Mouse (Mus musculus): Measurements from ENCODE around the gene Rhou. TPM values are rescaled to one million over a fixed set of nuclear protein-coding genes. Genes with fewer than 3 reads are reported as not detected.

Rhou gene
- total RNA-seq, 2 experiments from 2014 or later, result 15.2 to 44.8 TPM

- no peak overlapping the region for H3K27ac ChIP-seq
- H3K4me3 ChIP-seq, result no peak overlapping the region
- no peak for DNase-seq
- no peak for TF ChIP-seq CTCF (IDR thresholded peaks at IDR 0.05)
- intact Hi-C loops (cut with DNase I), result no loop called here
Measured at GRCm38 (mm10) chr8:123632257-123632656, 21.5 kb upstream of the Rhou start.

- no peak for TF ChIP-seq CTCF (IDR thresholded peaks at IDR 0.05)
- no peak for DNase-seq
- intact Hi-C loops (cut with DNase I), result no loop called here
- peak overlapping the region; percentile 31; the same call in 1 of the 2 replicates for H3K27ac ChIP-seq
- H3K4me3 ChIP-seq, result no peak overlapping the region
Measured at GRCm38 (mm10) chr8:123633801-123634200, 19.9 kb upstream of the Rhou start.

- H3K27ac ChIP-seq, result peak overlapping the region; percentile 28; the same call in 1 of the 2 replicates
- intact Hi-C loops (cut with DNase I), result no loop called here
- TF ChIP-seq CTCF (IDR thresholded peaks at IDR 0.05), result no peak
Measured at GRCm38 (mm10) chr8:123634395-123635131, 19.2 kb upstream of the Rhou start.

GRCm38 (mm10) chr8:123635671-123636070, 18.1 kb upstream of the Rhou start:
- Histone ChIP-seq H3K4me3 (no peak overlapping the region), H3K27ac (no peak overlapping the region)
- DNase-seq, result peak; percentile 36
- intact Hi-C loops (cut with DNase I), result no loop called here
- TF ChIP-seq CTCF (IDR thresholded peaks at IDR 0.05), result no peak

More at GRCm38 (mm10) chr8:123634395-123635131, 19.2 kb upstream of the Rhou start:
- DNase-seq, result no peak
- no peak overlapping the region for H3K4me3 ChIP-seq

- Histone ChIP-seq H3K27ac (no peak overlapping the region), H3K4me3 (peak overlapping the region; percentile 55)
- peak; percentile 79 for TF ChIP-seq CTCF (IDR thresholded peaks at IDR 0.05)
- peak; percentile 51 for DNase-seq
- intact Hi-C loops (cut with DNase I), result loop anchor here (1.0 kb wide), 1 partner anchor 140 kb away; no protein-coding TSS in a partner anchor
Measured at GRCm38 (mm10) chr8:123643330-123644051, 10.2 kb upstream of the Rhou start.

GRCm38 (mm10) chr8:123645229-123645628, 8.5 kb upstream of the Rhou start:
- Histone ChIP-seq H3K27ac (no peak overlapping the region), H3K4me3 (no peak overlapping the region)
- DNase-seq, result no peak
- intact Hi-C loops (cut with DNase I), result no loop called here
- no peak for TF ChIP-seq CTCF (IDR thresholded peaks at IDR 0.05)

- H3K4me3 ChIP-seq, result no peak overlapping the region
- no peak for DNase-seq
- intact Hi-C loops (cut with DNase I), result no loop called here
- TF ChIP-seq CTCF (IDR thresholded peaks at IDR 0.05), result no peak
- H3K27ac ChIP-seq, result no peak overlapping the region
Measured at GRCm38 (mm10) chr8:123648245-123649170, 5.2 kb upstream of the Rhou start.

GRCm38 (mm10) chr8:123649483-123649882, 4.2 kb upstream of the Rhou start:
- TF ChIP-seq CTCF (IDR thresholded peaks at IDR 0.05), result no peak
- intact Hi-C loops (cut with DNase I), result no loop called here
- Histone ChIP-seq H3K27ac (no peak overlapping the region), H3K4me3 (no peak overlapping the region)
- DNase-seq, result no peak

GRCm38 (mm10) chr8:123651390-123652098, 2.2 kb upstream of the Rhou start:
- no peak overlapping the region for H3K27ac ChIP-seq
- DNase-seq, result no peak
- TF ChIP-seq CTCF (IDR thresholded peaks at IDR 0.05), result no peak
- intact Hi-C loops (cut with DNase I), result loop anchor here (2.0 kb wide), 1 partner anchor 133 kb away; no protein-coding TSS in a partner anchor
- no peak overlapping the region for H3K4me3 ChIP-seq

GRCm38 (mm10) chr8:123652641-123653040, 1.1 kb upstream of the Rhou start:
- intact Hi-C loops (cut with DNase I), result loop anchor here (1.0 to 2.0 kb wide), 2 partner anchors 116 to 132 kb away; no protein-coding TSS in a partner anchor
- TF ChIP-seq CTCF (IDR thresholded peaks at IDR 0.05), result peak; percentile 38
- Histone ChIP-seq H3K27ac (no peak overlapping the region), H3K4me3 (no peak overlapping the region)
- no peak for DNase-seq

- intact Hi-C loops (cut with DNase I), result loop anchor here (1.0 to 2.0 kb wide), 2 partner anchors 114 to 131 kb away; no protein-coding TSS in a partner anchor
- DNase-seq, result peak; percentile 73
- Histone ChIP-seq H3K4me3 (peak overlapping the region; percentile 90), H3K27ac (peak overlapping the region; percentile 90)
- TF ChIP-seq CTCF (IDR thresholded peaks at IDR 0.05), result no peak
Measured at GRCm38 (mm10) chr8:123653994-123654569, 353 bp downstream of the Rhou start.

All from gastrocnemius, adult 2 months (tissue).